Mouse (Mus musculus) stomach, postnatal 0 days (tissue): ENCODE measurements at regions not wholly inside any gene's neighbourhood (a gene's known extent, or its start where the extent isn't known, plus 50 kb on each side); places are given as distances from the start of the nearest gene placed in this dataset.

Experiments used
- ATAC-seq: fragments of 200-750 bp; cut with Nextera tagmentation; 2 replicates; pipeline ENCODE4 v1.8.0; 2017; ENCODE audit not compliant: low FRiP score, low TSS enrichment
- DNase-seq: peaks from one replicate; pipeline ENCODE4 v3.0.0-alpha.2; 2016; ENCODE audit warnings: low spot score
- H3K27ac ChIP-seq: fragments of 300-500 bp; sonication (generic); replicated peaks from 2 replicates; pipeline ENCODE4 v1.5.1; 2014; ENCODE audit warnings: mild to moderate bottlenecking, control low read depth
- H3K27me3 ChIP-seq: fragments of 300-500 bp; sonication (generic); 2 replicates; pipeline ENCODE4 v1.6.1; 2014; ENCODE audit warnings: low read length; ENCODE audit not compliant: control insufficient read depth, insufficient read depth
- H3K36me3 ChIP-seq: fragments of 300-500 bp; sonication (generic); 2 replicates; pipeline ENCODE4 v1.6.1; 2014; ENCODE audit warnings: low read length, mixed read lengths; ENCODE audit not compliant: control insufficient read depth, insufficient read depth
- H3K4me1 ChIP-seq: fragments of 300-500 bp; sonication (generic); replicated peaks from 2 replicates; pipeline ENCODE4 v1.6.1; 2014; ENCODE audit warnings: antibody characterized with exemption; ENCODE audit not compliant: control insufficient read depth, insufficient read depth
- H3K4me2 ChIP-seq: fragments of 300-500 bp; sonication (generic); replicated peaks from 2 replicates; pipeline ENCODE4 v1.6.1; 2014; ENCODE audit warnings: low read depth, mild to moderate bottlenecking, control low read depth, moderate library complexity
- H3K4me3 ChIP-seq: fragments of 300-500 bp; sonication (generic); 2 replicates; pipeline ENCODE4 v1.5.1; 2014; ENCODE audit warnings: low read depth, low read length, control low read depth
- H3K9ac ChIP-seq: fragments of 300-500 bp; sonication (generic); 2 replicates; pipeline ENCODE4 v1.6.1; 2014; ENCODE audit warnings: mild to moderate bottlenecking, low read length, control low read depth, mixed read lengths
- H3K9me3 ChIP-seq: fragments of 300-500 bp; sonication (generic); 2 replicates; pipeline ENCODE4 v1.6.1; 2016; ENCODE audit warnings: low read length; ENCODE audit not compliant: control insufficient read depth
- CTCF ChIP-seq: IDR thresholded peaks from 2 replicates; pipeline ENCODE4 v1.5.1; 2016; ENCODE audit warnings: antibody characterized with exemption, low read depth, mild to moderate bottlenecking, moderate library complexity
- EP300 ChIP-seq: optimal IDR thresholded peaks from 2 replicates; pipeline ENCODE3; 2016; ENCODE audit warnings: antibody characterized with exemption
- WGBS: fragments of 180-500 bp; shearing (Covaris S2); extraction: QIAGEN DNeasy Blood & Tissue Kit; methylation state at CpG from one replicate; pipeline ENCODE4 v1.1.7; 2014; 5-methylcytosine and 5-hydroxymethylcytosine counted together

GRCm38 (mm10) chr5:132707531-132707930, 164.4 kb upstream of the Auts2 start:
- DNase-seq (no peak), ATAC-seq (no peak)
- TF ChIP-seq CTCF (no peak), EP300 (no peak)
- Histone ChIP-seq H3K36me3 (no peaks in the 10 kb centered on the region), H3K27me3 (no peaks in the 10 kb centered on the region), H3K9ac (no peak overlapping the region), H3K4me2 (no peak overlapping the region), H3K27ac (no peak overlapping the region), H3K9me3 (no peaks in the 10 kb centered on the region), H3K4me1 (no peaks in the 10 kb centered on the region), H3K4me3 (no peak overlapping the region)
- WGBS = 72% methylated on average over 4 of the region's 4 CpGs

GRCm38 (mm10) chr5:132703455-132704100, 160.4 kb upstream of the Auts2 start:
- DNase-seq = peak; percentile 15
- Histone ChIP-seq H3K4me2 (no peak overlapping the region), H3K4me3 (no peak overlapping the region), H3K9me3 (no peaks in the 10 kb centered on the region), H3K4me1 (no peaks in the 10 kb centered on the region), H3K36me3 (no peaks in the 10 kb centered on the region), H3K27ac (no peak overlapping the region), H3K9ac (no peak overlapping the region), H3K27me3 (no peaks in the 10 kb centered on the region)
- no peak for TF ChIP-seq CTCF
- no peak for TF ChIP-seq EP300
- peak; percentile 35; the same call in 1 of the 2 replicates for ATAC-seq
- WGBS = 46% methylated on average over 10 of the region's 10 CpGs

- TF ChIP-seq CTCF = no peak
- TF ChIP-seq EP300 = no peak
- Histone ChIP-seq H3K4me3 (no peak overlapping the region), H3K36me3 (no peaks in the 10 kb centered on the region), H3K27me3 (no peaks in the 10 kb centered on the region), H3K27ac (no peak overlapping the region), H3K9ac (no peak overlapping the region), H3K4me2 (no peak overlapping the region), H3K4me1 (no peaks in the 10 kb centered on the region), H3K9me3 (no peaks in the 10 kb centered on the region)
- no peak for DNase-seq
- ATAC-seq = no peak
- 54% methylated on average over 3 of the region's 3 CpGs for WGBS
Measured at GRCm38 (mm10) chr5:132702573-132702972, 159.4 kb upstream of the Auts2 start.

GRCm38 (mm10) chr5:132690784-132691183, 147.6 kb upstream of the Auts2 start:
- Histone ChIP-seq H3K4me1 (no peaks in the 10 kb centered on the region), H3K9ac (no peak overlapping the region), H3K27me3 (no peaks in the 10 kb centered on the region), H3K4me3 (no peak overlapping the region), H3K4me2 (no peak overlapping the region), H3K9me3 (no peaks in the 10 kb centered on the region), H3K27ac (no peak overlapping the region), H3K36me3 (no peaks in the 10 kb centered on the region)
- ATAC-seq = no peak
- 94% methylated on average over 10 of the region's 10 CpGs for WGBS
- no peak for DNase-seq
- TF ChIP-seq EP300 (no peak), CTCF (no peak)

- no peaks in the 10 kb centered on the region for H3K27me3 ChIP-seq
- no peak overlapping the region for H3K27ac ChIP-seq
- WGBS = 94% methylated on average over 11 of the region's 11 CpGs
- no peaks in the 10 kb centered on the region for H3K4me1 ChIP-seq
- H3K36me3 ChIP-seq = no peaks in the 10 kb centered on the region
- TF ChIP-seq EP300 = no peak
- no peak for TF ChIP-seq CTCF
- no peak overlapping the region for H3K9ac ChIP-seq
- H3K9me3 ChIP-seq = no peaks in the 10 kb centered on the region
- no peak overlapping the region for H3K4me2 ChIP-seq
- no peak overlapping the region for H3K4me3 ChIP-seq
- no peak for ATAC-seq
- DNase-seq = no peak
Measured at GRCm38 (mm10) chr5:132675261-132675660, 132.1 kb upstream of the Auts2 start.

- ATAC-seq (no peak), DNase-seq (no peak)
- WGBS = 49% methylated on average over 6 of the region's 6 CpGs
- Histone ChIP-seq H3K4me2 (no peak overlapping the region), H3K4me1 (no peaks in the 10 kb centered on the region), H3K9me3 (no peaks in the 10 kb centered on the region), H3K4me3 (no peak overlapping the region), H3K9ac (no peak overlapping the region), H3K27ac (no peak overlapping the region), H3K36me3 (no peaks in the 10 kb centered on the region), H3K27me3 (no peaks in the 10 kb centered on the region)
- TF ChIP-seq EP300 (no peak), CTCF (no peak)
Measured at GRCm38 (mm10) chr5:132673599-132674305, 130.6 kb upstream of the Auts2 start.
